Mouse (Mus musculus) midbrain, embryonic 12.5 days (tissue): ENCODE data around the gene Taar7e. TPM values are rescaled to one million over a fixed set of nuclear protein-coding genes. Genes with fewer than 3 reads are reported as not detected.
"Not testable (repeated sequence)": the region's sequence is repeated elsewhere in the genome, so short reads cannot be mapped to it uniquely, and the experiment has no call there.

Source experiments
- ATAC-seq: fragments of 200-750 bp; cut with Nextera tagmentation; 2 replicates; pipeline ENCODE4 v1.8.0; 2017; ENCODE audit warnings: low read depth, moderate TSS enrichment, moderate library complexity; ENCODE audit not compliant: low FRiP score
- H3K27ac ChIP-seq: fragments of 300-500 bp; sonication (generic); replicated peaks from 2 replicates; pipeline ENCODE4 v1.5.1; 2016; ENCODE audit warnings: mild to moderate bottlenecking
- H3K27me3 ChIP-seq: fragments of 300-500 bp; sonication (generic); 2 replicates; pipeline ENCODE4 v1.6.1; 2016; ENCODE audit warnings: mild to moderate bottlenecking
- H3K36me3 ChIP-seq: fragments of 300-500 bp; sonication (generic); 2 replicates; pipeline ENCODE4 v1.6.1; 2016
- H3K4me1 ChIP-seq: fragments of 300-500 bp; sonication (generic); 2 replicates; pipeline ENCODE4 v1.6.1; 2016
- H3K4me2 ChIP-seq: fragments of 300-500 bp; sonication (generic); replicated peaks from 2 replicates; pipeline ENCODE4 v1.6.1; 2016; ENCODE audit warnings: mild to moderate bottlenecking, moderate library complexity
- H3K4me3 ChIP-seq: fragments of 300-500 bp; sonication (generic); 2 replicates; pipeline ENCODE4 v1.5.1; 2016; ENCODE audit warnings: mild to moderate bottlenecking
- H3K9ac ChIP-seq: fragments of 300-500 bp; sonication (generic); replicated peaks from 2 replicates; pipeline ENCODE4 v1.6.1; 2016; ENCODE audit warnings: mild to moderate bottlenecking, moderate library complexity
- H3K9me3 ChIP-seq: fragments of 300-500 bp; sonication (generic); 2 replicates; pipeline ENCODE4 v1.6.1; 2016; ENCODE audit warnings: mild to moderate bottlenecking
- WGBS: fragments of 180-500 bp; shearing (Covaris S2); methylation state at CpG from one replicate; pipeline ENCODE4 v1.1.7; 2016; 5-methylcytosine and 5-hydroxymethylcytosine counted together
- polyA plus RNA-seq: library from polyadenylated mRNA; unstranded; fragments of >200 nt; fragmentation: Nextera tagmentation; extraction: Ambion mirVana; gene quantifications from 2 replicates; pipeline ENCODE4 v1.2.1, GENCODE M21; 2016

Gene Taar7e
- polyA plus RNA-seq, result not detected in 2 replicates

GRCm38 (mm10) chr10:24037314-24037713 is at the start of gene Taar7e:
Taar7e (plus strand) TSS chr10:24037614.
- no peaks in the 10 kb centered on the region for H3K27me3 ChIP-seq
- ATAC-seq, result no peak
- H3K9me3 ChIP-seq, result no peaks in the 10 kb centered on the region
- H3K9ac ChIP-seq, result no peak within 1 kb of the TSS
- H3K4me3 ChIP-seq, result no peak within 1 kb of the TSS
- no peaks in the 10 kb centered on the region for H3K36me3 ChIP-seq
- WGBS, result 87% methylated on average over 2 of the region's 2 CpGs
- no peak within 1 kb of the TSS for H3K4me2 ChIP-seq
- H3K27ac ChIP-seq, result no peak within 1 kb of the TSS
- no peaks in the 10 kb centered on the region for H3K4me1 ChIP-seq

- no peak for ATAC-seq
- Histone ChIP-seq H3K4me2 (no peak within 1 kb of the TSS), H3K4me1 (no peaks in the 10 kb centered on the region), H3K27ac (no peak within 1 kb of the TSS), H3K9ac (no peak within 1 kb of the TSS), H3K27me3 (no peaks in the 10 kb centered on the region), H3K4me3 (no peak within 1 kb of the TSS), H3K9me3 (no peaks in the 10 kb centered on the region), H3K36me3 (no peaks in the 10 kb centered on the region)
- WGBS, result 84% methylated on average over 3 of the region's 3 CpGs
These were observed 44.0 kb upstream of the Taar7e start, which contains the start of gene Taar7a for GRCm38 (mm10) chr10:23993381-23993780. Taar7a (minus strand) TSS chr10:23993481.

GRCm38 (mm10) chr10:23999639-24000038 is 37.8 kb upstream of the Taar7e start, which contains the start of gene Taar7b:
Taar7b (plus strand) TSS chr10:23999939.
- Histone ChIP-seq H3K36me3 (no peaks in the 10 kb centered on the region), H3K4me2 (no peak within 1 kb of the TSS), H3K9ac (no peak within 1 kb of the TSS), H3K4me3 (no peak within 1 kb of the TSS), H3K27me3 (no peaks in the 10 kb centered on the region), H3K9me3 (no peaks in the 10 kb centered on the region), H3K27ac (no peak within 1 kb of the TSS), H3K4me1 (no peaks in the 10 kb centered on the region)
- 93% methylated on average over 1 of the region's 1 CpGs for WGBS
- ATAC-seq, result no peak

DNA sequence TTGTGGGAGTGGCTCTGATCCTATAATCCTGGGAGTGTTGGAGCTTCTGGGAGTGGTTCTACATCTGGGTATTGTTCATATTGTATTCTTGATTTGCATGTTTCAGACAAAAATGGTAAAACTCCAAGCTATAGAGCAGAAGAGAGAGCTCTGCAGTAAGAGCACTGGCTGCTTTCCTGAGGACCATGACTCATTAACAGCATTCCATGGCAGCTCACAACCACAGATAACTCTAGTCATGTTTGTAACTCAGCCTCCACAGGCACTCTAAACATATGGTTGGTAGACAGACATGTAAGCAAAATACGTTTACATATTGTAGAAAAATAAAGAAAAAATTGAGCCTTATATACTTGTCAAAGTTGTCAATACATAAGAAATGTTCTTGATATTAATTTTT is 31.0 kb upstream of the Taar7e start:
- no peak overlapping the region for H3K4me2 ChIP-seq
- H3K4me3 ChIP-seq, result no peak overlapping the region
- WGBS, result 85% methylated on average over 1 of the region's 1 CpGs
- ATAC-seq, result no peak
- no peak overlapping the region for H3K9ac ChIP-seq
- H3K36me3 ChIP-seq, result no peaks in the 10 kb centered on the region
- H3K9me3 ChIP-seq, result no peaks in the 10 kb centered on the region
- no peaks in the 10 kb centered on the region for H3K27me3 ChIP-seq
- no peak overlapping the region for H3K27ac ChIP-seq
- no peaks in the 10 kb centered on the region for H3K4me1 ChIP-seq

DNA sequence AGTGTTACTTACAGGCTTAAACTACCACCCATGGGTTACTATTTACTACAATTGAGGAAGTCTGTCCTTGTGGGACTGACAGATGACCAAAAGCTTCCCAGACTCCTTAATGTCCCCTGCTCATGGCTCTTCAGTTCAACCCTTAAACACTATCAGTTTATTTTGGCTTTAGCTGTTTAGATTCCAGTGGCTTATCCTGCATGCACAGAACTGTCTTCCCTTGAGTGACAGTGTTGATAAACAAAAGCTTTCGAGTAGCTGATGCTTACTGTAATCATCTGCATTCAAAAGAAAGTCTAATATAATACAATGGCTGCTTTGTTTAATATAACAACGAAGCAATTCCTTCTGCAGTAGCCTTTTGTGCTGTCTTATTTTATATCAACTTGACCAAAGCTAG is 30.4 kb upstream of the Taar7e start:
- no peaks in the 10 kb centered on the region for H3K36me3 ChIP-seq
- 68% methylated on average over 2 of the region's 2 CpGs for WGBS
- no peak overlapping the region for H3K4me2 ChIP-seq
- no peaks in the 10 kb centered on the region for H3K27me3 ChIP-seq
- H3K4me3 ChIP-seq, result no peak overlapping the region
- no peaks in the 10 kb centered on the region for H3K9me3 ChIP-seq
- H3K27ac ChIP-seq, result no peak overlapping the region
- H3K9ac ChIP-seq, result no peak overlapping the region
- ATAC-seq, result no peak
- no peaks in the 10 kb centered on the region for H3K4me1 ChIP-seq

- ATAC-seq, result no peak
- Histone ChIP-seq H3K27me3 (no peaks in the 10 kb centered on the region), H3K27ac (no peak overlapping the region), H3K36me3 (no peaks in the 10 kb centered on the region), H3K4me1 (no peaks in the 10 kb centered on the region), H3K9me3 (no peaks in the 10 kb centered on the region), H3K4me3 (no peak overlapping the region), H3K9ac (no peak overlapping the region), H3K4me2 (no peak overlapping the region)
- WGBS, result 90% methylated on average over 1 of the region's 1 CpGs
These were observed 29.3 kb upstream of the Taar7e start for GRCm38 (mm10) chr10:24008143-24008542.

DNA sequence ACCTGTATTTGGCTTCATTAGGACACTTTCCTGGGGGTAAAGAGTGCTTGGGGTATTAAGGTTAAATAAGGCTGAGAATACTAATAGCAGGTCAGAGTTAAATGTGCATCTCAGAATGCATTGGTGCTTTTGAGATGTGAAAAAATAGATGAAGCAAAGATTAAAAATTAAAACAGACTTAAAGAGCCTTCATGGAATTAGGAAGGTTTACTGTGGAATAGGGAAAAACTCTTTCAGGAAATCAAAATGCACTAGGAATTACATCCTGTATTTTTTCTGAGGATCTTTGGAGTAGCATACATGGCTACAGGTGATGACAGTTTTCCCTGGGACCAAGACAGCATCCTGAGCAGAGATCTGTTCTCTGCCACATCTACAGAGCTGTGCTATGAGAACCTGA is 10.5 kb upstream of the Taar7e start, which contains the start of gene Taar7d:
Gene Taar7d (plus strand): TSS at position 301 of the 400 bp plus-strand sequence.
- Histone ChIP-seq H3K36me3 (no peaks in the 10 kb centered on the region), H3K27ac (no peak within 1 kb of the TSS), H3K4me1 (no peaks in the 10 kb centered on the region), H3K27me3 (no peaks in the 10 kb centered on the region), H3K4me3 (no peak within 1 kb of the TSS), H3K9me3 (no peaks in the 10 kb centered on the region), H3K9ac (no peak within 1 kb of the TSS), H3K4me2 (no peak within 1 kb of the TSS)
- ATAC-seq, result no peak

DNA sequence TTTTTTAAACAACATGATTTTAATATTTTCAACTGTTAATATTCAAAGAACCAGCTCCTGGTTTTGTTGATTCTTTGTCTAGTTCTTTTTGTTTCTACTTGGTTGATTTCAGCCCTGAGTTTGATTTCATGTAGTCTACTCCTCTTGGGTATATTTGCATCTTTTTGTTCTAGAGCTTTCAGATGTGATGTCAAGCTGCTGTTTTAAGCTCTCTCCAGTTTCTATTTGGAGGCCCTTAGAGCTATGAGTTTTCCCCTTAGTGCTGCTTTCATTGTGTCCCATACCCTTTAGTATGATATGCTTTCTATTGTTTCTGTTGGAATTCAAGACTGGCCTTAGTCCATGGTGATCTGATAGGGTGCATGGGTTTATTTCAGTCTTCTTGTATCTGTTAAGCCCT is 6.1 kb upstream of the Taar7e start:
- ATAC-seq, result no peak
- no peaks in the 10 kb centered on the region for H3K27me3 ChIP-seq
- H3K4me3 ChIP-seq, result no peak overlapping the region
- no peak overlapping the region for H3K4me2 ChIP-seq
- H3K4me1 ChIP-seq, result no peaks in the 10 kb centered on the region
- H3K36me3 ChIP-seq, result no peaks in the 10 kb centered on the region
- H3K9ac ChIP-seq, result no peak overlapping the region
- no peak overlapping the region for H3K27ac ChIP-seq
- H3K9me3 ChIP-seq, result no peaks in the 10 kb centered on the region

DNA sequence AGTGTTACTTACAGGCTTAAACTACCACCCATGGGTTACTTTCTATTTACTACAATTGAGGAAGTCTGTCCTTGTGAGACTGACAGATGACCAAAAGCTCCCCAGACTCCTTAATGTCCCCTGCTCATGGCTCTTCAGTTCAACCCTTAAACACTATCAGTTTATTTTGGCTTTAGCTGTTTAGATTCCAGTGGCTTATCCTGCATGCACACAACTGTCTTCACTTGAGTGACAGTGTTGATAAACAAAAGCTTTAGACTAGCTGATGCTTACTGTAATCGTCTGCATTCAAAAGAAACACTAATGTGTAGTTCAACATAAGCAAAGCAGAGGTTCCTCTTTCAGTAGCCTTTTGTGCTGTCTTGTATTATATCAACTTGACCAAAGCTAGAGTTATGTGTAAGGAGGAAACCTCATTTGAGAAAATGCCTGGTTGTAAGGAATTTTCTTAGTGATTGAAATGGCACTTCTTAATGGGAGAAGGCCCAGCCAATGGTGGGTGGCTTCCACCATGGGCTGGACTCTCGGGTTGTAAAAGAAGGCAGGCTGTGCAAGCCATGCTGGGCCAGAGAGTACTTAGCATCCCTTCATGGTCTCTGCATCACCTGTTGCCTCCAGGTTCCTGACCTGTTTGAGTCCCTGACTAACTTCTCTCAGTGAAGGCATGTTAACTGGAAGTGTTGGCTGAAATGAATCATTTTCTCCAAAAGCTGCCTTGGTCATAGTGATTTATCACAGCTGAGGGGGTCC is 2.9 kb downstream of the Taar7e start:
- H3K4me2 ChIP-seq, result no peak overlapping the region
- ATAC-seq, result no peak
- no peaks in the 10 kb centered on the region for H3K27me3 ChIP-seq
- H3K4me1 ChIP-seq, result no peaks in the 10 kb centered on the region
- no peak overlapping the region for H3K4me3 ChIP-seq
- H3K36me3 ChIP-seq, result no peaks in the 10 kb centered on the region
- H3K27ac ChIP-seq, result no peak overlapping the region
- WGBS, result 70% methylated on average over 2 of the region's 2 CpGs
- no peaks in the 10 kb centered on the region for H3K9me3 ChIP-seq
- H3K9ac ChIP-seq, result no peak overlapping the region

DNA sequence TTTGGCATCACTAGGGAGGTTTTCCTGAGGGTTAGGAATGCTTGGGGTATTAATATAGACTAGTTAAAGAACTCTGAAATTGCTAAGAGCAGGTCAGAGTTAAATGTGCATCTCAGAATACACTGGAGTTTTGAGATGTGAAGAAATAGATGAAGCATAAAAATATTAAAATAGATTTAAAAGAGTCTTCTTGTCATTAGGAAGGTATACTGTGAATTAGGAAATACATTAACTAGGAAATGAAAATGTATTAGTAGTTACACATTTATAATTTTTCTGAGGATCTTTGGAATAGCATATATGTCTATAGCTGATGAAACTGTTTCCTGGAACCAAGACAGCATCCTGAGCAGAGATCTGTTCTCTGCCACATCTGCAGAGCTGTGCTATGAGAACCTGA is 11.8 kb downstream of the Taar7e start, which contains the start of gene Taar7f:
Gene Taar7f (plus strand): TSS at position 301 of the 400 bp plus-strand sequence.
- H3K27me3 ChIP-seq, result no peaks in the 10 kb centered on the region
- H3K9me3 ChIP-seq, result no peaks in the 10 kb centered on the region
- ATAC-seq, result no peak
- H3K36me3 ChIP-seq, result no peaks in the 10 kb centered on the region
- H3K4me2 ChIP-seq, result no peak within 1 kb of the TSS
- no peak within 1 kb of the TSS for H3K27ac ChIP-seq
- H3K4me1 ChIP-seq, result no peaks in the 10 kb centered on the region
- no peak within 1 kb of the TSS for H3K4me3 ChIP-seq
- H3K9ac ChIP-seq, result no peak within 1 kb of the TSS

DNA sequence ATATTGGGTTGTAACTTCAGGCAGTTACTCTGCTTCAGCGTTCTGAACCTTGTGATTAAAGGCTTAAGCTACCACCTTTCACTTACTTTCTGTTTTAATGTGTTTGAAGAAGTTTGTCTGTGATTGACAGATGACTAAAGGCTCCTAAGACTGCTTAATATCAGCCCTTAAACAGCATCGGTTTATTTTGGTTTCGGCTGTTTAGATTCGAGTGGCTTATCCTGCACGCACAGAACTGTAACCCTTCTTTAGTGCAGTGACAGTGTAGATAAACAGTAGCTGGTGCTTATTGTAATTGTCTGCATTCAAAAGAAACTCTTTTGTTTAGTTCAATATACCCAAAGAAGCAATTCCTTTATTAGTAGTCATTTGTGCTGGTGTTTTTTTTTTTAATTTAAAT is 14.6 kb downstream of the Taar7e start:
- ATAC-seq, result no peak
- no peaks in the 10 kb centered on the region for H3K9me3 ChIP-seq
- WGBS, result 68% methylated on average over 5 of the region's 5 CpGs
- no peak overlapping the region for H3K27ac ChIP-seq
- no peak overlapping the region for H3K4me2 ChIP-seq
- H3K9ac ChIP-seq, result no peak overlapping the region
- H3K4me1 ChIP-seq, result no peaks in the 10 kb centered on the region
- no peaks in the 10 kb centered on the region for H3K36me3 ChIP-seq
- no peak overlapping the region for H3K4me3 ChIP-seq
- H3K27me3 ChIP-seq, result no peaks in the 10 kb centered on the region

GRCm38 (mm10) chr10:24058986-24059385 is 21.6 kb downstream of the Taar7e start:
- Histone ChIP-seq H3K9me3 (no peaks in the 10 kb centered on the region), H3K4me1 (no peaks in the 10 kb centered on the region), H3K36me3 (no peaks in the 10 kb centered on the region), H3K27me3 (no peaks in the 10 kb centered on the region), H3K4me3 (no peak overlapping the region), H3K27ac (no peak overlapping the region), H3K4me2 (no peak overlapping the region), H3K9ac (no peak overlapping the region)
- ATAC-seq, result no peak
- 87% methylated on average over 3 of the region's 3 CpGs for WGBS

- not testable (repeated sequence) for H3K4me1 ChIP-seq, H3K9ac ChIP-seq, H3K9me3 ChIP-seq, H3K27ac ChIP-seq, H3K4me2 ChIP-seq, H3K27me3 ChIP-seq, H3K4me3 ChIP-seq, H3K36me3 ChIP-seq, ATAC-seq
- 53% methylated on average over 2 of the region's 2 CpGs for WGBS
These were observed 37.3 kb downstream of the Taar7e start for GRCm38 (mm10) chr10:24074751-24075150.
